Mouse (Mus musculus): ENCODE measurements around the gene 4933417A18Rik.

DNA sequence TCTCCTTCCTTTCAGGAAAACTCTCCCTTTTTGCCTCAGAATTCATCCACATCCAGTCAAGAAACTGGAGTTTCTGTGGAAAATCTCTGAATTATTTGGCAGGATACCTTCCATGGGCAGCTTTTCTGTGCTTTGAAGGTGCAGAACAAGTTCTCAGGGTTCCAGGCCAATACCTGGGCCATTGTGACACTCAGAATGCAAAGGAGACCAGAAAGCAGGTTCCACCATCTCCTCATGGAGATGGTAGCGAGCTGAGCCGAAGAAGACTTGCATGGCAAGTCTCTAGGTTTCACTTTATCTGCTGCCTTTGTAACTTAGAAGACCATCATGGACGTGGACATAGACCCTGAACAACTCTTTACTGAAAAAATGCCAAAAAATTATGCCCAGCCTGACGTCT, at the start of gene 4933417A18Rik, which contains the start of gene Fam217a:
- TF ChIP-seq CTCF (conservative IDR thresholded peaks at IDR 0.05; ENCODE audit: insufficient read depth, insufficient read length, low read depth, low read length), result no peak
- no peak for TF ChIP-seq POLR2A (IDR thresholded peaks at IDR 0.05; ENCODE audit: low read depth, low read length)

Measured in kidney, adult 2 months (tissue).